In genomic region chr7:127511241-127511640, GRCm38 (mm10) we compare ENCODE assay signal across 8 mouse cellular contexts. TPM values are rescaled to one million over a fixed set of nuclear protein-coding genes. Genes with fewer than 3 reads are reported as not detected.
DNase-seq lines count a peak whose midpoint lies in the region; ATAC-seq and TF ChIP-seq lines count a peak whose summit lies in the region.

No protein-coding gene starts in this region.

- TF ChIP-seq CTCF in liver, adult 2 months (IDR thresholded peaks at IDR 0.05; ENCODE audit: low read depth, low read length) = no peak

- H3K36me3 ChIP-seq in liver, adult 2 months (ENCODE audit: control insufficient read depth, insufficient read depth, low read length) = peaks cover 11% of the 10 kb centered on the region; the same call in 1 of the 2 replicates
- peaks cover 26% of the 10 kb centered on the region for H3K36me3 ChIP-seq in hindbrain, embryonic 14.5 days (replicated peaks; ENCODE audit: control insufficient read depth, insufficient read depth)
- H3K36me3 ChIP-seq in liver, embryonic 15.5 days (replicated peaks) = peaks cover 18% of the 10 kb centered on the region

- peak overlapping the region; percentile 49; the same call in 1 of the 2 replicates for H3K9ac ChIP-seq in liver, adult 2 months (ENCODE audit: low read depth, low read length)
- peak overlapping the region; percentile 83; the same call in 1 of the 2 replicates for H3K9ac ChIP-seq in hindbrain, embryonic 14.5 days
- H3K9ac ChIP-seq in liver, embryonic 15.5 days = peak overlapping the region; percentile 94

- H3K4me3 ChIP-seq in liver, adult 2 months (ENCODE audit: insufficient read depth, low read depth, low read length) = peak overlapping the region; percentile 89
- H3K4me3 ChIP-seq in hindbrain, embryonic 14.5 days (replicated peaks; ENCODE audit: low read length) = peak overlapping the region; percentile 88
- peak overlapping the region; percentile 95 for H3K4me3 ChIP-seq in liver, embryonic 15.5 days (replicated peaks)

- peaks cover 12% of the 10 kb centered on the region; the same call in 1 of the 2 replicates for H3K79me2 ChIP-seq in liver, adult 2 months (ENCODE audit: control insufficient read depth, insufficient read depth, low read length)

- no peak for ATAC-seq in hindbrain, embryonic 14.5 days (ENCODE audit: low FRiP score)
- no peak for ATAC-seq in liver, embryonic 15.5 days (ENCODE audit: insufficient read depth)

- peak overlapping the region; percentile 41 for H3K27ac ChIP-seq in liver, adult 2 months (replicated peaks; ENCODE audit: insufficient read depth, low read depth, low read length)
- H3K27ac ChIP-seq in hindbrain, embryonic 14.5 days = peak overlapping the region; percentile 99
- H3K27ac ChIP-seq in liver, embryonic 15.5 days (replicated peaks) = peak overlapping the region; percentile 99; the same call in 1 of the 2 replicates

- H3K4me1 ChIP-seq in liver, adult 2 months (ENCODE audit: control insufficient read depth, insufficient read depth, low read length) = peaks cover 8% of the 10 kb centered on the region
- H3K4me1 ChIP-seq in hindbrain, embryonic 14.5 days (replicated peaks; ENCODE audit: control insufficient read depth, insufficient read depth, low read length) = peaks cover 15% of the 10 kb centered on the region
- peaks cover 34% of the 10 kb centered on the region for H3K4me1 ChIP-seq in liver, embryonic 15.5 days (replicated peaks)

- 28% methylated on average over 8 of the region's 8 CpGs for WGBS in liver, adult 2 months
- 39% methylated on average over 8 of the region's 8 CpGs for WGBS in hindbrain, embryonic 14.5 days
- 40% methylated on average over 8 of the region's 8 CpGs for WGBS in liver, embryonic 15.5 days (ENCODE audit: insufficient replicate concordance)

- H3K27me3 ChIP-seq in liver, adult 2 months (ENCODE audit: control insufficient read depth, insufficient read depth, low read length) = no peaks in the 10 kb centered on the region
- H3K27me3 ChIP-seq in hindbrain, embryonic 14.5 days (ENCODE audit: control insufficient read depth, insufficient read depth, low read length) = no peaks in the 10 kb centered on the region
- H3K27me3 ChIP-seq in liver, embryonic 15.5 days = no peaks in the 10 kb centered on the region

- no peaks in the 10 kb centered on the region for H3K9me3 ChIP-seq in hindbrain, embryonic 14.5 days (ENCODE audit: control insufficient read depth, low read length)
- H3K9me3 ChIP-seq in liver, embryonic 15.5 days (replicated peaks) = no peaks in the 10 kb centered on the region

- DNase-seq in liver, adult 2 months (ENCODE audit: extremely low read depth, low read depth, low spot score) = no peak
- DNase-seq in liver = no peak
- peak; percentile 26 to 42 for DNase-seq in cerebellum, postnatal 10 days
- DNase-seq in hindbrain, embryonic 14.5 days (ENCODE audit: low spot score) = peak; percentile 32
- DNase-seq in thymus, postnatal 14 days = no peak
- DNase-seq in left cerebral cortex, adult 9 months (ENCODE audit: low spot score in 2 of 2) = no peak
- no peak for DNase-seq in right cerebral cortex, postnatal 10 days (ENCODE audit: low spot score in 2 of 2)

- TF ChIP-seq POLR2A in liver, adult 2 months (IDR thresholded peaks at IDR 0.05; ENCODE audit: extremely low read depth, insufficient read depth, low read length) = no peak

- peak overlapping the region; percentile 62 for H3K4me2 ChIP-seq in hindbrain, embryonic 14.5 days (replicated peaks)
- H3K4me2 ChIP-seq in liver, embryonic 15.5 days = peak overlapping the region; percentile 84

RNA-seq across cellular contexts. Expression of gene Srcap, which starts 0.5 kb away (rescaled TPM):
- 10.9 and 13.8 TPM in 2 replicates for total RNA-seq in liver, adult 2 months (2014; rRNA removed)
- polyA plus RNA-seq in liver, adult 2 months (2012; rRNA removed) = 8.9 and 9.6 TPM in 2 replicates
- polyA plus RNA-seq in hindbrain, embryonic 14.5 days (2014; fragmentation: Nextera tagmentation; extraction: Ambion mirVana) = 62.1 and 67.3 TPM in 2 replicates
- 15.0 and 18.9 TPM in 2 replicates for polyA plus RNA-seq in liver, embryonic 15.5 days (2015; fragmentation: Nextera tagmentation; extraction: Ambion mirVana)

RNA-seq across cellular contexts. Expression of gene Gm42715, which starts 8.1 kb away (rescaled TPM):
- 4.6 and 7.7 TPM in 2 replicates for total RNA-seq in liver, adult 2 months (2014; rRNA removed)
- polyA plus RNA-seq in liver, adult 2 months (2012; rRNA removed) = 5.9 and 7.5 TPM in 2 replicates
- polyA plus RNA-seq in hindbrain, embryonic 14.5 days (2014; fragmentation: Nextera tagmentation; extraction: Ambion mirVana) = 15.6 TPM in 2 replicates
- polyA plus RNA-seq in liver, embryonic 15.5 days (2015; fragmentation: Nextera tagmentation; extraction: Ambion mirVana) = 5.2 and 5.5 TPM in 2 replicates

RNA-seq across cellular contexts. Expression of gene Fbrs, which starts 32.2 kb away (rescaled TPM):
- 3.6 and 6.4 TPM in 2 replicates for total RNA-seq in liver, adult 2 months (2014; rRNA removed)
- 9.5 and 11.8 TPM in 2 replicates for polyA plus RNA-seq in liver, adult 2 months (2012; rRNA removed)
- polyA plus RNA-seq in hindbrain, embryonic 14.5 days (2014; fragmentation: Nextera tagmentation; extraction: Ambion mirVana) = 13.6 and 15.3 TPM in 2 replicates
- polyA plus RNA-seq in liver, embryonic 15.5 days (2015; fragmentation: Nextera tagmentation; extraction: Ambion mirVana) = 5.5 and 5.6 TPM in 2 replicates

RNA-seq across cellular contexts. Expression of gene Tmem265, which starts 49.9 kb away (rescaled TPM):
- 2.7 and 2.8 TPM in 2 replicates for total RNA-seq in liver, adult 2 months (2014; rRNA removed)
- 0.20 TPM in 1 of 2 replicates, not detected in the other for polyA plus RNA-seq in liver, adult 2 months (2012; rRNA removed)
- polyA plus RNA-seq in hindbrain, embryonic 14.5 days (2014; fragmentation: Nextera tagmentation; extraction: Ambion mirVana) = 7.1 and 10.3 TPM in 2 replicates
- polyA plus RNA-seq in liver, embryonic 15.5 days (2015; fragmentation: Nextera tagmentation; extraction: Ambion mirVana) = 2.6 and 2.7 TPM in 2 replicates

RNA-seq across cellular contexts. Expression of gene Prr14, which starts 51.8 kb away (rescaled TPM):
- 8.3 and 9.5 TPM in 2 replicates for total RNA-seq in liver, adult 2 months (2014; rRNA removed)
- 41.5 and 44.6 TPM in 2 replicates for polyA plus RNA-seq in liver, adult 2 months (2012; rRNA removed)
- 36.1 and 37.5 TPM in 2 replicates for polyA plus RNA-seq in hindbrain, embryonic 14.5 days (2014; fragmentation: Nextera tagmentation; extraction: Ambion mirVana)
- 19.8 and 22.4 TPM in 2 replicates for polyA plus RNA-seq in liver, embryonic 15.5 days (2015; fragmentation: Nextera tagmentation; extraction: Ambion mirVana)

Comparison
In these comparisons a context has a peak if more than half of its experiments do, and no peak if none do; other contexts are left out.
1. DNase-seq: peak in cerebellum, postnatal 10 days (2 of 2) and hindbrain, embryonic 14.5 days (single experiment); none in liver, adult 2 months (single experiment), liver (single experiment), thymus, postnatal 14 days (single experiment), left cerebral cortex, adult 9 months (0 of 2) and right cerebral cortex, postnatal 10 days (0 of 2).
2. H3K27ac ChIP-seq: peak in every context shown above with its lines; median percentile 99 in hindbrain, embryonic 14.5 days; 99 in liver, embryonic 15.5 days; 41 in liver, adult 2 months.
3. Peak in every context shown above with its lines, with median percentiles within 50 percentile points of each other: H3K4me3 ChIP-seq and H3K9ac ChIP-seq.